Mouse (Mus musculus) heart, adult 2 months (tissue): ENCODE measurements at regions not wholly inside any gene's neighbourhood (a gene's known extent, or its start where the extent isn't known, plus 50 kb on each side); places are given as distances from the start of the nearest gene placed in this dataset.
A peak's percentile ranks its signal among the peaks of the same experiment; 100 is the strongest.

Experiments used
- DNase-seq, 2 experiments: peaks; one replicate each; pipeline ENCODE4 v3.0.0; 2021
- H3K27ac ChIP-seq: fragments of 200-600 bp; 2 replicates; pipeline ENCODE4 v1.8.1; 2022
- H3K27me3 ChIP-seq: fragments of 200-500 bp; 2 replicates; pipeline ENCODE4 v1.6.1; 2012; ENCODE audit warnings: mild to moderate bottlenecking, low read length, inconsistent platforms, mixed read lengths; ENCODE audit not compliant: control insufficient read depth, insufficient read depth
- H3K36me3 ChIP-seq: fragments of 200-500 bp; 2 replicates; pipeline ENCODE4 v1.6.1; 2012; ENCODE audit warnings: low read length, inconsistent platforms; ENCODE audit not compliant: control insufficient read depth, insufficient read depth
- H3K4me1 ChIP-seq: fragments of 200-500 bp; 2 replicates; pipeline ENCODE4 v1.6.1; 2011; ENCODE audit warnings: low read length; ENCODE audit not compliant: control insufficient read depth, insufficient read depth
- H3K4me3 ChIP-seq: fragments of 200-600 bp; 2 replicates; pipeline ENCODE4 v1.8.1; 2022
- H3K79me2 ChIP-seq: fragments of 200-500 bp; replicated peaks from 2 replicates; pipeline ENCODE4 v1.6.1; 2012; ENCODE audit warnings: mild to moderate bottlenecking, inconsistent platforms, low read length, moderate library complexity, mixed read lengths; ENCODE audit not compliant: control insufficient read depth, insufficient read depth
- H3K9ac ChIP-seq: fragments of 200-500 bp; 2 replicates; pipeline ENCODE4 v1.6.1; 2012; ENCODE audit warnings: low read depth, mild to moderate bottlenecking, control low read depth, inconsistent platforms, low read length, mixed read lengths
- CTCF ChIP-seq: fragments of 200-600 bp; IDR thresholded peaks from 2 replicates; pipeline ENCODE4 v1.8.1; 2022; ENCODE audit warnings: antibody characterized with exemption, mild to moderate bottlenecking, moderate library complexity
- EP300 ChIP-seq: fragments of 200-500 bp; IDR thresholded peaks from 2 replicates; pipeline ENCODE4 v1.6.1; 2011; ENCODE audit warnings: low read depth, low read length, control low read depth; ENCODE audit not compliant: insufficient read depth
- POLR2A ChIP-seq: fragments of 200-500 bp; IDR thresholded peaks from 2 replicates; pipeline ENCODE4 v1.6.1; 2011; ENCODE audit warnings: mild to moderate bottlenecking, low read depth, low read length, control low read depth; ENCODE audit not compliant: insufficient read depth
- WGBS: fragments of 180-500 bp; shearing (Covaris S2); methylation state at CpG from one replicate; pipeline ENCODE4 v1.1.7; 2018; 5-methylcytosine and 5-hydroxymethylcytosine counted together
- intact Hi-C: fragments of 180-260 bp; cut with DNase I; formaldehyde crosslinking; loops from one replicate; pipeline ENCODE4 v1.15.1; 2025

- no peak for DNase-seq
- Histone ChIP-seq H3K36me3 (no peaks in the 10 kb centered on the region), H3K9ac (no peak overlapping the region), H3K4me1 (no peaks in the 10 kb centered on the region), H3K79me2 (no peaks in the 10 kb centered on the region), H3K4me3 (no peak overlapping the region), H3K27ac (no peak overlapping the region), H3K27me3 (no peaks in the 10 kb centered on the region)
- WGBS: 89% methylated on average over 1 of the region's 1 CpGs
- no peak for TF ChIP-seq EP300
- no peak for TF ChIP-seq CTCF
- no peak for TF ChIP-seq POLR2A
- intact Hi-C loops: no loop called here
Measured at GRCm38 (mm10) chr6:36094075-36094474, 293.8 kb upstream of the Chrm2 start.

GRCm38 (mm10) chr6:36097391-36097790 is 290.5 kb upstream of the Chrm2 start:
- Histone ChIP-seq H3K36me3 (no peaks in the 10 kb centered on the region), H3K4me3 (no peak overlapping the region), H3K79me2 (no peaks in the 10 kb centered on the region), H3K27me3 (no peaks in the 10 kb centered on the region), H3K4me1 (no peaks in the 10 kb centered on the region), H3K27ac (no peak overlapping the region), H3K9ac (no peak overlapping the region)
- intact Hi-C loops: no loop called here
- WGBS: 78% methylated on average over 2 of the region's 2 CpGs
- no peak for DNase-seq
- TF ChIP-seq EP300 (no peak), POLR2A (no peak), CTCF (no peak)

DNA sequence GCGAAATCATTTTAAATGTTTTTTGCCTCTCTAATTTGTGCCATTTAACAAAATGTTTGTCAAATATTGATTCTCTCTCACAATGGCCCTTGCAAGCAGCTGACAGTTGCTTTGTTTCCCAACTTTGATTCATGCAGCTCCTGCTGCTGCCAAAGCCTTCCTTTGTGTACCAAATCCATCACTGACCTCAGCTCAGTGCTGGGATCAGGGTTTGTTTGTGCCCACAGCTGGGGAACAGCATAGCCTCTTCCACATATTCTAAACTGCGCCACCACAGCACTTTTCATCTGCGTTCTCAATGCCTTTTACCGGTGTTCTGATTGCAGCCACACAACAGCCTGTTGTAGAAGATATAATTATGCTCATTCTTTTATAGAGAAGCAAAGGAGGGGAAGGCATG is 289.7 kb upstream of the Chrm2 start:
- H3K4me1 ChIP-seq: no peaks in the 10 kb centered on the region
- intact Hi-C loops: no loop called here
- no peaks in the 10 kb centered on the region for H3K36me3 ChIP-seq
- WGBS: 85% methylated on average over 4 of the region's 4 CpGs
- no peaks in the 10 kb centered on the region for H3K79me2 ChIP-seq
- H3K4me3 ChIP-seq: no peak overlapping the region
- TF ChIP-seq EP300 (no peak), CTCF (no peak), POLR2A (no peak)
- no peaks in the 10 kb centered on the region for H3K27me3 ChIP-seq
- no peak overlapping the region for H3K9ac ChIP-seq
- no peak overlapping the region for H3K27ac ChIP-seq
- no peak for DNase-seq

- no peak for DNase-seq
- H3K27ac ChIP-seq: no peak overlapping the region
- WGBS: 3% methylated on average over 1 of the region's 1 CpGs
- no peaks in the 10 kb centered on the region for H3K79me2 ChIP-seq
- TF ChIP-seq CTCF: no peak
- no peak for TF ChIP-seq EP300
- TF ChIP-seq POLR2A: no peak
- intact Hi-C loops: no loop called here
- H3K27me3 ChIP-seq: no peaks in the 10 kb centered on the region
- no peak overlapping the region for H3K4me3 ChIP-seq
- H3K36me3 ChIP-seq: no peaks in the 10 kb centered on the region
- no peak overlapping the region for H3K9ac ChIP-seq
- H3K4me1 ChIP-seq: no peaks in the 10 kb centered on the region
Measured at GRCm38 (mm10) chr6:36108830-36109229, 279.1 kb upstream of the Chrm2 start.

GRCm38 (mm10) chr6:36137223-36137622 is 250.7 kb upstream of the Chrm2 start:
- Histone ChIP-seq H3K27ac (no peak overlapping the region), H3K4me3 (no peak overlapping the region), H3K9ac (no peak overlapping the region), H3K4me1 (no peaks in the 10 kb centered on the region; the same call in 1 of the 2 replicates), H3K27me3 (no peaks in the 10 kb centered on the region), H3K36me3 (no peaks in the 10 kb centered on the region), H3K79me2 (no peaks in the 10 kb centered on the region)
- 80% methylated on average over 1 of the region's 1 CpGs for WGBS
- TF ChIP-seq POLR2A (no peak), EP300 (no peak), CTCF (no peak)
- no peak for DNase-seq
- intact Hi-C loops: no loop called here

- Histone ChIP-seq H3K9ac (no peak overlapping the region), H3K36me3 (no peaks in the 10 kb centered on the region), H3K79me2 (no peaks in the 10 kb centered on the region), H3K4me1 (no peaks in the 10 kb centered on the region), H3K27ac (no peak overlapping the region), H3K27me3 (no peaks in the 10 kb centered on the region), H3K4me3 (no peak overlapping the region)
- DNase-seq: no peak
- intact Hi-C loops: no loop called here
- WGBS: 73% methylated on average over 1 of the region's 1 CpGs
- TF ChIP-seq CTCF (peak; percentile 28), POLR2A (no peak), EP300 (no peak)
Measured at GRCm38 (mm10) chr6:36147267-36147666, 240.6 kb upstream of the Chrm2 start.

DNA sequence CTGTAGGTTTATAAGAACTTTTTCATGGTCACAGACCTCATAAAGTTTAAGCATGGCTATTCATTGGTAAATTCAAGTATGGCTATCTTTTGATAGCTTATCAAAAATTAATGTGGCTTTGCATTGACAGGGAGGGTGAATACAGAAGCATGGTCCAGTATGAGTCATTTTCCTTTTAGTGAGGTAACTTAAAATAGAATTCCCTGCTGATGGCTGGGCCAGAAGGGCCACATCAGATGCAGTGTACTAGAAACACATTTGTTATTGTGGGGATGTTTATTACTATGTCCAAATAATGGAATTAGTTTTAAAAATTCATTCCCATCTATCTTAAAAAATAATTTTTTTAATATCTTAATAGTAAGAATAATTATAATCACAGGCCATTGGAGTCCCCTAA is 213.4 kb upstream of the Chrm2 start:
- no peak overlapping the region for H3K4me3 ChIP-seq
- H3K27ac ChIP-seq: no peak overlapping the region
- H3K9ac ChIP-seq: no peak overlapping the region
- intact Hi-C loops: no loop called here
- no peaks in the 10 kb centered on the region for H3K27me3 ChIP-seq
- H3K79me2 ChIP-seq: no peaks in the 10 kb centered on the region
- TF ChIP-seq CTCF (no peak), EP300 (no peak), POLR2A (no peak)
- H3K4me1 ChIP-seq: no peaks in the 10 kb centered on the region
- H3K36me3 ChIP-seq: no peaks in the 10 kb centered on the region
- no peak for DNase-seq
